In the genomic region with DNA sequence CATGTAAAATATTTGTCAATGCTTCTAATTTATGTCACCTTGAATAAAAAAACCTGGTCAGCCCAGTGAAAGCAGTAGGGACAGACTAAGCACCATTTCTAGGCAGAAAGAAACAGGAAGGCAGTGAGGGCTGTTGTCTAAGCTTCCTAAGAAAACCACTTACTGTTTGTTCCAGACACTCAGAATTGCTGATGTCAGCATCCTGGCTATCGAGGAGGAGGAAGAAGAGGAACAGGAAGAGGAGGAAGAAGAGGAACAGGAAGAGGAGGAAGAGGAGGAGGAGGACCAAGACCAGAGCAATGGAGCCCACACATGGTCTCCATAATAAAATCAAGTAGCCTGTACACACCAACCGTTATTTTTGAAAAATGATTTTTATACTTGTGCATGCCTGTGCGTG, we compare ENCODE assay signal across 32 mouse cellular contexts. TPM values are rescaled to one million over a fixed set of nuclear protein-coding genes. Genes with fewer than 3 reads are reported as not detected.
DNase-seq lines count a peak whose midpoint lies in the region; ATAC-seq and TF ChIP-seq lines count a peak whose summit lies in the region.
"Had no signal": no experiment of that assay in that cellular context is flagged by ENCODE, and none has a peak within 500 bp of the region (broad histone marks: within the 10 kb centered on the region; RNA-seq: fewer than 3 reads in every experiment).

No protein-coding gene starts in this region.

- no peak overlapping the region for H3K4me3 ChIP-seq in heart, embryonic 10.5 days
- H3K4me3 ChIP-seq in ES-E14 (ENCODE audit: insufficient read depth in 1 of 2, low read depth in 1 of 2, low read length in 2 of 2, poor library complexity in 1 of 2, severe bottlenecking in 1 of 2): no peak overlapping the region
- no peak overlapping the region for H3K4me3 ChIP-seq in midbrain, embryonic 11.5 days (ENCODE audit: low read depth, low read length)
- H3K4me3 ChIP-seq: embryonic facial prominence, embryonic 12.5 days; embryonic facial prominence, embryonic 15.5 days; gastrocnemius, adult 2 months; heart, adult 2 months; hindbrain, embryonic 12.5 days; hindbrain, embryonic 15.5 days had no signal

- no peak overlapping the region for H3K4me2 ChIP-seq in midbrain, embryonic 11.5 days
- H3K4me2 ChIP-seq: embryonic facial prominence, embryonic 12.5 days; embryonic facial prominence, embryonic 15.5 days; heart, embryonic 11.5 days; hindbrain, embryonic 12.5 days; hindbrain, embryonic 15.5 days had no signal

- peak; percentile 40 for ATAC-seq in granulocyte monocyte progenitor cell, adult 5-6 weeks (replicated peaks; ENCODE audit: poor library complexity, severe bottlenecking)
- ATAC-seq in midbrain, embryonic 11.5 days (ENCODE audit: low FRiP score): no peak
- ATAC-seq: forebrain, embryonic 14.5 days; Patski had no signal

- DNase-seq in heart, adult 11 months: peak; percentile 75
- DNase-seq in heart, embryonic 10.5 days (ENCODE audit: low spot score): no peak
- no peak for DNase-seq in ES-E14 (ENCODE audit: low read depth, low spot score)
- no peak for DNase-seq in thymus, postnatal 0 days (ENCODE audit: low spot score)
- no peak for DNase-seq in left cerebral cortex, postnatal 10 days (ENCODE audit: extremely low spot score in 1 of 2, low spot score in 2 of 2)
- no peak for DNase-seq in midbrain, embryonic 11.5 days (ENCODE audit: low spot score, missing footprints)
- DNase-seq: adrenal gland, postnatal 10 days; adrenal gland, postnatal 36 days; B cell, adult 2 months; cerebellum, adult 11 months; cerebellum, adult 2 months; cerebellum, adult 9-11 months; cerebellum, postnatal 25 days; gastrocnemius, adult 2 months; gastrocnemius, postnatal 14 days; heart, adult 2 months had no signal

- intact Hi-C loops in left cerebral cortex, postnatal 10 days (cut with DNase I): no loop called here

- peaks cover 6% of the 10 kb centered on the region for H3K4me1 ChIP-seq in heart, embryonic 10.5 days
- H3K4me1 ChIP-seq in ES-E14 (ENCODE audit: control insufficient read depth in 2 of 2, insufficient read depth in 2 of 2, low read length in 2 of 2, poor library complexity in 1 of 2): peaks cover 6 to 13% of the 10 kb centered on the region in 2 experiments; a peak in 3 of 4 replicates
- no peaks in the 10 kb centered on the region; the same call in 1 of the 2 replicates for H3K4me1 ChIP-seq in midbrain, embryonic 11.5 days (ENCODE audit: control insufficient read depth, insufficient read depth, low read length)

- 88% methylated on average over 3 of the region's 3 CpGs for WGBS in heart, embryonic 10.5 days
- 91% methylated on average over 3 of the region's 3 CpGs for WGBS in midbrain, embryonic 11.5 days

- in situ Hi-C loops in ES-E14 (cut with MboI; ENCODE audit: low sequenced_read_pairs in 2 of 2, unreplicated experiment in 2 of 2): no loop called here

- no peak overlapping the region for H3K27ac ChIP-seq in heart, embryonic 10.5 days
- H3K27ac ChIP-seq in ES-E14 (ENCODE audit: insufficient read depth, low read depth, low read length, poor library complexity, severe bottlenecking): no peak overlapping the region
- H3K27ac ChIP-seq in midbrain, embryonic 11.5 days (ENCODE audit: low read depth, low read length): no peak overlapping the region
- H3K27ac ChIP-seq: embryonic facial prominence, embryonic 12.5 days; embryonic facial prominence, embryonic 15.5 days; gastrocnemius, adult 2 months; heart, adult 2 months; hindbrain, embryonic 12.5 days; hindbrain, embryonic 15.5 days had no signal

- no peaks in the 10 kb centered on the region for H3K27me3 ChIP-seq in heart, embryonic 10.5 days (ENCODE audit: insufficient read depth, poor library complexity, severe bottlenecking)
- no peaks in the 10 kb centered on the region for H3K27me3 ChIP-seq in midbrain, embryonic 11.5 days (ENCODE audit: control insufficient read depth, insufficient read depth, low read length)
- H3K27me3 ChIP-seq: embryonic facial prominence, embryonic 12.5 days; embryonic facial prominence, embryonic 15.5 days; hindbrain, embryonic 15.5 days; Patski had no signal

- H3K9ac ChIP-seq in ES-E14 (ENCODE audit: insufficient read depth, low read depth, low read length, poor library complexity, severe bottlenecking): no peak overlapping the region
- no peak overlapping the region for H3K9ac ChIP-seq in midbrain, embryonic 11.5 days (ENCODE audit: low read length)
- H3K9ac ChIP-seq: embryonic facial prominence, embryonic 12.5 days; embryonic facial prominence, embryonic 15.5 days; hindbrain, embryonic 12.5 days; hindbrain, embryonic 15.5 days had no signal

- H3K9me3 ChIP-seq in heart, embryonic 10.5 days: no peaks in the 10 kb centered on the region
- no peaks in the 10 kb centered on the region for H3K9me3 ChIP-seq in ES-E14 (ENCODE audit: control insufficient read depth, insufficient read depth, low read depth, low read length)
- no peaks in the 10 kb centered on the region for H3K9me3 ChIP-seq in midbrain, embryonic 11.5 days (ENCODE audit: control insufficient read depth, low read length)
- H3K9me3 ChIP-seq: embryonic facial prominence, embryonic 12.5 days; embryonic facial prominence, embryonic 15.5 days; hindbrain, embryonic 12.5 days; hindbrain, embryonic 15.5 days had no signal

- peaks cover 38% of the 10 kb centered on the region for H3K36me3 ChIP-seq in heart, embryonic 10.5 days
- H3K36me3 ChIP-seq in ES-E14 (ENCODE audit: control insufficient read depth, insufficient read depth, low read length, poor library complexity, severe bottlenecking): peaks cover 20% of the 10 kb centered on the region
- H3K36me3 ChIP-seq in midbrain, embryonic 11.5 days (ENCODE audit: control insufficient read depth, insufficient read depth, low read length): peaks cover 4% of the 10 kb centered on the region; the same call in 1 of the 2 replicates

TF ChIP-seq in ES-E14, 5 proteins besides CTCF, POLR2A, EP300 and RAD21:
- TF ChIP-seq CHD2 (IDR thresholded peaks at IDR 0.05; ENCODE audit: low read depth, low read length): no peak
- no peak for TF ChIP-seq ZNF384 (IDR thresholded peaks at IDR 0.05; ENCODE audit: low read depth, low read length)
- no peak for TF ChIP-seq HCFC1 (IDR thresholded peaks at IDR 0.05; ENCODE audit: borderline replicate concordance, insufficient read depth, low read length)
- TF ChIP-seq ZC3H11A (IDR thresholded peaks at IDR 0.05; ENCODE audit: borderline replicate concordance, low read depth, low read length): no peak
- peak; percentile 89 for TF ChIP-seq MAFK (IDR thresholded peaks at IDR 0.05; ENCODE audit: insufficient read depth, low read depth, low read length)

RNA-seq across cellular contexts. Expression of a gene that starts 36.3 kb away (rescaled TPM):
- 0.65 TPM in 2 replicates for polyA plus RNA-seq in heart, embryonic 10.5 days (2016; fragmentation: Nextera tagmentation; extraction: Ambion mirVana)
- 0.27 TPM in 1 of 2 replicates, not detected in the other for total RNA-seq in ES-E14 (2012; rRNA removed)
- not detected in 2 replicates for total RNA-seq in granulocyte monocyte progenitor cell, adult 5-6 weeks (2014; fragmentation: Nextera tagmentation)
- not detected in 2 replicates for total RNA-seq in granulocyte monocyte progenitor cell, adult 5-6 weeks (2017)
- 0.10 and 0.20 TPM in 2 replicates for polyA plus RNA-seq in thymus, postnatal 0 days (2015; fragmentation: Nextera tagmentation; extraction: Ambion mirVana)
- total RNA-seq in left cerebral cortex, postnatal 10 days (2021): not detected
- polyA plus RNA-seq in midbrain, embryonic 11.5 days (2014; fragmentation: Nextera tagmentation; extraction: Ambion mirVana): 1.9 and 2.4 TPM in 2 replicates
- total RNA-seq: adrenal gland, adult 18-20 months; adrenal gland, postnatal 36 days; common myeloid progenitor, adult 5-6 weeks; gastrocnemius, adult 2 months; gastrocnemius, postnatal 14 days; gastrocnemius, postnatal 4 days; heart, adult 2 months; heart, postnatal 25 days; hematopoietic stem cell, adult 5-6 weeks had no signal
- polyA plus RNA-seq: heart, adult 2 months; heart, postnatal 0 days; Patski had no signal

RNA-seq across cellular contexts. Expression of a gene that starts 43.0 kb away (rescaled TPM):
- 0.09 TPM in 1 of 2 replicates, not detected in the other for polyA plus RNA-seq in heart, embryonic 10.5 days (2016; fragmentation: Nextera tagmentation; extraction: Ambion mirVana)
- 0.05 and 0.09 TPM in 2 replicates for total RNA-seq in ES-E14 (2012; rRNA removed)
- not detected in 2 replicates for total RNA-seq in granulocyte monocyte progenitor cell, adult 5-6 weeks (2014; fragmentation: Nextera tagmentation)
- not detected in 2 replicates for total RNA-seq in granulocyte monocyte progenitor cell, adult 5-6 weeks (2017)
- 0.05 and 0.07 TPM in 2 replicates for polyA plus RNA-seq in thymus, postnatal 0 days (2015; fragmentation: Nextera tagmentation; extraction: Ambion mirVana)
- total RNA-seq in left cerebral cortex, postnatal 10 days (2021): not detected
- polyA plus RNA-seq in midbrain, embryonic 11.5 days (2014; fragmentation: Nextera tagmentation; extraction: Ambion mirVana): 0.21 TPM in 1 of 2 replicates, not detected in the other
- total RNA-seq: adrenal gland, adult 18-20 months; adrenal gland, postnatal 36 days; common myeloid progenitor, adult 5-6 weeks; gastrocnemius, adult 2 months; gastrocnemius, postnatal 14 days; heart, adult 2 months; heart, postnatal 25 days; hematopoietic stem cell, adult 5-6 weeks had no signal
- polyA plus RNA-seq: cerebellum, adult 2 months; heart, adult 2 months; heart, embryonic 11.5 days; heart, embryonic 14.5 days; heart, postnatal 0 days; intestine, embryonic 14.5 days had no signal
